Mouse (Mus musculus) heart, postnatal 0 days (tissue): ENCODE results near the gene Tmbim6.
"Not testable (repeated sequence)": the region's sequence is repeated elsewhere in the genome, so short reads cannot be mapped to it uniquely, and the experiment has no call there.

Experiments
- CTCF ChIP-seq: IDR thresholded peaks from 2 replicates; pipeline ENCODE4 v1.5.1; 2016; ENCODE audit warnings: antibody characterized with exemption, control low read depth, low read depth
- EP300 ChIP-seq: IDR thresholded peaks from 2 replicates; pipeline ENCODE4 v1.6.1; 2016; ENCODE audit warnings: antibody characterized with exemption, low read depth

GRCm38 (mm10) chr15:99446136-99446535 lies 53.5 kb downstream of the Tmbim6 start:
- not testable (repeated sequence) for TF ChIP-seq CTCF, EP300
